Mouse (Mus musculus) intestine, embryonic 16.5 days (tissue): ENCODE results near the gene Ccr4. TPM values are rescaled to one million over a fixed set of nuclear protein-coding genes. Genes with fewer than 3 reads are reported as not detected.
A peak's percentile ranks its signal among the peaks of the same experiment; 100 is the strongest.

Experiments
- ATAC-seq: fragments of 200-750 bp; cut with Nextera tagmentation; 2 replicates; pipeline ENCODE4 v1.8.0; 2017; ENCODE audit warnings: moderate TSS enrichment, moderate library complexity
- H3K27ac ChIP-seq: fragments of 300-500 bp; sonication (generic); 2 replicates; pipeline ENCODE4 v1.5.1; 2014; ENCODE audit warnings: mild to moderate bottlenecking, low read length
- H3K27me3 ChIP-seq: fragments of 300-500 bp; sonication (generic); replicated peaks from 2 replicates; pipeline ENCODE4 v1.6.1; 2014; ENCODE audit warnings: low read length, control low read depth, mixed read lengths; ENCODE audit not compliant: control insufficient read depth, insufficient read depth
- H3K36me3 ChIP-seq: fragments of 300-500 bp; sonication (generic); 2 replicates; pipeline ENCODE4 v1.6.1; 2014; ENCODE audit warnings: low read length, control low read depth; ENCODE audit not compliant: control insufficient read depth, insufficient read depth
- H3K4me1 ChIP-seq: fragments of 300-500 bp; sonication (generic); 2 replicates; pipeline ENCODE4 v1.6.1; 2014; ENCODE audit warnings: low read length, control low read depth, mixed read lengths; ENCODE audit not compliant: control insufficient read depth, insufficient read depth
- H3K4me2 ChIP-seq: fragments of 300-500 bp; sonication (generic); 2 replicates; pipeline ENCODE4 v1.6.1; 2014; ENCODE audit warnings: low read depth, low read length, control low read depth
- H3K4me3 ChIP-seq: fragments of 300-500 bp; sonication (generic); 2 replicates; pipeline ENCODE4 v1.5.1; 2014; ENCODE audit warnings: mild to moderate bottlenecking, low read length
- H3K9ac ChIP-seq: fragments of 300-500 bp; sonication (generic); 2 replicates; pipeline ENCODE4 v1.6.1; 2014; ENCODE audit warnings: low read depth, low read length
- H3K9me3 ChIP-seq: fragments of 300-500 bp; sonication (generic); 2 replicates; pipeline ENCODE4 v1.6.1; 2016; ENCODE audit warnings: low read length, control low read depth; ENCODE audit not compliant: control insufficient read depth
- WGBS: fragments of 180-500 bp; shearing (Covaris S2); extraction: QIAGEN DNeasy Blood & Tissue Kit; methylation state at CpG from one replicate; pipeline ENCODE4 v1.1.7; 2014; 5-methylcytosine and 5-hydroxymethylcytosine counted together
- polyA plus RNA-seq: library from polyadenylated mRNA; unstranded; fragments of >200 nt; fragmentation: Nextera tagmentation; extraction: Ambion mirVana; gene quantifications from 2 replicates; pipeline ENCODE4 v1.2.1, GENCODE M21; 2015

Gene Ccr4
- polyA plus RNA-seq, 1 experiment from 2014 or later = 1.9 TPM

GRCm38 (mm10) chr9:114466871-114467270 is 37.8 kb downstream of the Ccr4 start:
- no peak overlapping the region for H3K9ac ChIP-seq
- ATAC-seq = peak; percentile 47; the same call in 1 of the 2 replicates
- H3K4me1 ChIP-seq = 0 out of 2 replicates have a peak, but pooled peaks cover 3% of the 10 kb centered on the region
- no peaks in the 10 kb centered on the region for H3K9me3 ChIP-seq
- 74% methylated on average over 7 of the region's 7 CpGs for WGBS
- no peak overlapping the region for H3K4me2 ChIP-seq
- H3K27me3 ChIP-seq = no peaks in the 10 kb centered on the region
- no peak overlapping the region for H3K4me3 ChIP-seq
- H3K27ac ChIP-seq = no peak overlapping the region; the same call in 1 of the 2 replicates
- H3K36me3 ChIP-seq = peaks cover 12% of the 10 kb centered on the region; the same call in 1 of the 2 replicates

DNA sequence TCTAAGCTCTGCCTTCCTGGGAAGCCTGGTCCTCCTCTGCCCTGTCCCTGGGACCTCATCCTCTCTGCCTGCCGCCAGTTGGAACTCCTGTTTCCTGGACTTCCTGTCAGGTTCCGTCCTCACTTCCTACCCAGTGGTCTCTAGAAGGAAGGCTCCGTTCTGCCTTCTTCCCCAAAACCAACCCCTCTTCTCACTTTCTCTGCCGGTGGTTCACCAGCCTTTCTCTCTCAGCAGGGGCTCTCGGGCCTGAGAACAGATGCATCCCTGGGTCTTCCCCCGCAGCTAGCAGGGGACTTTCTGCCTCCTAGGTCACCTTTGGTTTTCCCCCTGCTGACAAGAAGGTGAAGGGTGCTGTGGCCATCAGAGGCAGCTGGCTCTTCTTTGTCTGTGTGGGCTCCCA is 39.3 kb downstream of the Ccr4 start:
- Histone ChIP-seq H3K4me2 (no peak overlapping the region), H3K27ac (no peak overlapping the region), H3K27me3 (no peaks in the 10 kb centered on the region), H3K36me3 (peaks cover 12% of the 10 kb centered on the region; the same call in 1 of the 2 replicates), H3K4me3 (no peak overlapping the region), H3K9ac (no peak overlapping the region), H3K9me3 (no peaks in the 10 kb centered on the region), H3K4me1 (0 out of 2 replicates have a peak, but pooled peaks cover 3% of the 10 kb centered on the region)
- no peak for ATAC-seq
- 79% methylated on average over 6 of the region's 6 CpGs for WGBS

DNA sequence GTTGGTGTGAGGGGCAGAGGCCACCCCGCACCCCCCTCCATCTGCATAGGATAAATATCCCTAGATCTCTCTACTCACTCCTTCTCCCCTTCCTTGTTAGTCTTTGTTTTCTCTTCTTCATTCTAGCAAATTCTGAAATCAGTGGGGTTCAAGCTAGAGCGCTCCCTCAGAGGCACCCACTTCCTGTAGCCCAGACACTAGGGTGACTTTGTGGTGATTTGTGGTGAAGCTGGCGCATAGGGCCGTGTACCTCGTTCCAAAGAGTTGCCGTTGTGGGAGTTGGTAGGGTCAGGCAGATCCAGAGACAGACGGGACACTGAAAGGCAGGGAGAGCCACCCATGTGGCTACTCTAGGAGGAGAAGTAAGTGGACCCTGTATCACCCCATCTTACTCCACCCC is 42.1 kb downstream of the Ccr4 start:
- H3K36me3 ChIP-seq = peaks cover 9% of the 10 kb centered on the region; the same call in 1 of the 2 replicates
- H3K4me3 ChIP-seq = no peak overlapping the region
- H3K27me3 ChIP-seq = no peaks in the 10 kb centered on the region
- no peak overlapping the region for H3K9ac ChIP-seq
- no peak overlapping the region for H3K27ac ChIP-seq
- no peaks in the 10 kb centered on the region for H3K9me3 ChIP-seq
- WGBS = 90% methylated on average over 7 of the region's 7 CpGs
- H3K4me1 ChIP-seq = 0 out of 2 replicates have a peak, but pooled peaks cover 3% of the 10 kb centered on the region
- no peak for ATAC-seq
- H3K4me2 ChIP-seq = no peak overlapping the region

- no peak overlapping the region for H3K4me3 ChIP-seq
- no peak overlapping the region for H3K27ac ChIP-seq
- no peaks in the 10 kb centered on the region for H3K9me3 ChIP-seq
- no peaks in the 10 kb centered on the region for H3K27me3 ChIP-seq
- ATAC-seq = no peak
- WGBS = 77% methylated on average over 3 of the region's 3 CpGs
- H3K36me3 ChIP-seq = peaks cover 10% of the 10 kb centered on the region
- H3K9ac ChIP-seq = no peak overlapping the region
- no peak overlapping the region for H3K4me2 ChIP-seq
- H3K4me1 ChIP-seq = no peaks in the 10 kb centered on the region
Observed at GRCm38 (mm10) chr9:114458436-114458835, 46.3 kb downstream of the Ccr4 start.

DNA sequence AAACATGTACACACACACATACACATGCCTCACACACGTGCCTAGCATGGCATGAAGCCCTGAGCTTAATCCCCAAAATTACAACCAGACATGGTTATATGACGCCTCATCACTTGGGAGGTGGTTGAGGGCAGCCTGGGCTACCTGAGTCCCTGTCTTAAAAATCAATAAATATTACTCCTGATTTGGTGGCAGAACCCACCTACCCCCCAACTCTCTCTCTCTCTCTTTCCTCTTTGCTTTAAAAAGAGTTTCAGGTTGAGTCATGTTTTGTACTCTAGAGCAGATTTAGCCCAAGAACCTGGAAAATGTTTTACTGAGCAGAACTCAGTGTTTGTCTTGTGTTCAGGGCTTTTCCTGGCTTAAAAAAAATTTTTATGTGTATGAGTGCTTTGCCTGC is 49.3 kb downstream of the Ccr4 start:
- Histone ChIP-seq H3K9ac (no peak overlapping the region), H3K4me3 (no peak overlapping the region), H3K27ac (no peak overlapping the region), H3K27me3 (no peaks in the 10 kb centered on the region), H3K9me3 (no peaks in the 10 kb centered on the region), H3K4me2 (no peak overlapping the region), H3K4me1 (no peaks in the 10 kb centered on the region), H3K36me3 (peaks cover 10% of the 10 kb centered on the region)
- no peak for ATAC-seq
- 88% methylated on average over 2 of the region's 2 CpGs for whole genome bisulfite sequencing

DNA sequence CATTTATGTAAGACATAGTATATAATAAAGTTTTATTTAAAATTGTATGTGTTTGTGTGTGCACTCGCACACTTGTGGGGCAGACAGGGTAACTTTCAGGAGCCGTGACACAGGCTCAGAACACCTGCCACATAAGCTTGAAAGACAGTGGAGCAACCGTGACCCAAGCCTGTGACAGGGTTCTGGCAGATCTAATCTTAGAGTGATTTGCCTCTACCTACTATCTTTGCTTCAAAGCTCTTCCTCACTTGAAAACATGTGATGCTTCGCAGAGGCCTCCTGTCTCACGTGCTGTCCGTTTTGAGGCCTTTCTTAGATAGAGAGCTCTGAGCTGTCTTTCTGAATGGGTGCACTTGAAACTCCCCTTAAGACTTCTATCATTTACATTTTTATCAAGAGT is 52.3 kb downstream of the Ccr4 start:
- Histone ChIP-seq H3K4me1 (no peaks in the 10 kb centered on the region), H3K27ac (no peak overlapping the region), H3K36me3 (peaks cover 10% of the 10 kb centered on the region), H3K4me3 (no peak overlapping the region), H3K9me3 (no peaks in the 10 kb centered on the region), H3K27me3 (no peaks in the 10 kb centered on the region), H3K9ac (no peak overlapping the region), H3K4me2 (no peak overlapping the region)
- no peak for ATAC-seq
- 86% methylated on average over 6 of the region's 6 CpGs for WGBS

DNA sequence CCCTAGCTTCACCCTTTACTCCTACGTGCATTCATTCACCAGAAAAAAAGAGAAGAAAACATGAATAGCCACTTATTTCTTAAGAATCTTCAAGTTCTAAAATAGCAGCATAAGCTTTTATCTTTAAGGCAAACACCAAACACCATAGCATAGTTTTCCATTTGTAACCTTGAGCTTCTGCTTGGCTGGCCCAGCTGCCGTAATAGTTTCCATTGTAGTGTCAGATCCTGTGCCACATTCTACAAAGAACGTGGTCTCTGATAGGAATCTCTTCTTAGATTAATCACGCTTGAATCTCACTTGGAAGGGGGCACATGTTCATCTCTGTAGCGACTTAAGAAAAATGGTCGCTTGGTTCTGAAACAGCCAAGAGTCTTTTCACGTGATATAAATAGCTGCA is 53.1 kb downstream of the Ccr4 start:
- Histone ChIP-seq H3K9ac (no peak overlapping the region), H3K4me3 (no peak overlapping the region), H3K4me2 (no peak overlapping the region), H3K36me3 (peaks cover 7% of the 10 kb centered on the region), H3K27me3 (no peaks in the 10 kb centered on the region), H3K27ac (no peak overlapping the region), H3K9me3 (no peaks in the 10 kb centered on the region), H3K4me1 (no peaks in the 10 kb centered on the region)
- WGBS = 85% methylated on average over 7 of the region's 7 CpGs
- no peak for ATAC-seq

DNA sequence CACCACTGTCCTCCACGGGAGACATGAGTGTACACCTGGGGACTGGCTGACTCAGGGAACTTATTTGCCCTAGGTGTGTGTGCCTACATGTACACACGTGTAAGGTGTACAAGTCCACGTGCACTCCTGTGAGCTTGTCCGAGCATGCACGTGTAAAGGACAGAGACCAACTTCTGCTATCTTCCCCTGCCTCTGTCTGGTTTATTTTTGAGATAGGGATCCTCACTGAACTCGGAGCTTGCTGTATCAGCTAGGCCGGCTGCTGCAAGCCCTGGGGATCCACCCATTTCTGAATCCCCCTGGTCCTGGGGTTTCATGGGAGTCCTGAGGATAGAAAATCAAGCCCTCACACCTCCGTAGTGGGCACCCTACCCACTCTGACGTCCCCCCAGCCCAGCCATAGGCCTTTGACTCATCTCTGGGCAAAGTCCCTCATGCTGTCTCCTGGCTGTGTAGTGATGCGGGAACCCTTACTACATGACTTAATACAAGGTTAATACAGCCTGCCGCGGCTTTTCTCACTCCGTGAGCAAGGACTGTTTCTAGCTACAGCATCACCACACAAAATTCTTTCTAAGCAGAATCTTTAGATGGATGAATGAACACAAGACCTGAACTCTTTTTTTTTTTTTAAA is 55.5 kb downstream of the Ccr4 start:
- H3K27me3 ChIP-seq = no peaks in the 10 kb centered on the region

GRCm38 (mm10) chr9:114448700-114449099 is 56.0 kb downstream of the Ccr4 start:
- ATAC-seq = 0 out of 2 replicates have a peak, but pooled peaks have one; percentile 34
- no peaks in the 10 kb centered on the region for H3K27me3 ChIP-seq
- H3K9ac ChIP-seq = no peak overlapping the region
- no peaks in the 10 kb centered on the region for H3K4me1 ChIP-seq
- H3K27ac ChIP-seq = no peak overlapping the region
- H3K4me2 ChIP-seq = no peak overlapping the region
- H3K4me3 ChIP-seq = no peak overlapping the region
- WGBS = 78% methylated on average over 5 of the region's 5 CpGs
- H3K9me3 ChIP-seq = no peaks in the 10 kb centered on the region
- H3K36me3 ChIP-seq = no peaks in the 10 kb centered on the region

More for the DNA sequence above, 55.5 kb downstream of the Ccr4 start:
- no peak overlapping the region for H3K4me3 ChIP-seq
- H3K4me1 ChIP-seq = no peaks in the 10 kb centered on the region
- no peaks in the 10 kb centered on the region for H3K9me3 ChIP-seq
- ATAC-seq = 0 out of 2 replicates have a peak, but pooled peaks have one; percentile 19
- H3K27ac ChIP-seq = no peak overlapping the region
- whole genome bisulfite sequencing = 88% methylated on average over 13 of the region's 13 CpGs
- H3K9ac ChIP-seq = no peak overlapping the region
- no peak overlapping the region for H3K4me2 ChIP-seq
- no peaks in the 10 kb centered on the region for H3K36me3 ChIP-seq

GRCm38 (mm10) chr9:114446887-114447286 is 57.8 kb downstream of the Ccr4 start:
- no peaks in the 10 kb centered on the region for H3K27me3 ChIP-seq
- H3K4me3 ChIP-seq = no peak overlapping the region
- no peak overlapping the region for H3K4me2 ChIP-seq
- H3K4me1 ChIP-seq = no peaks in the 10 kb centered on the region
- no peaks in the 10 kb centered on the region; the same call in 1 of the 2 replicates for H3K36me3 ChIP-seq
- ATAC-seq = no peak
- H3K9me3 ChIP-seq = no peaks in the 10 kb centered on the region
- H3K9ac ChIP-seq = no peak overlapping the region
- no peak overlapping the region for H3K27ac ChIP-seq
- WGBS = 93% methylated on average over 8 of the region's 8 CpGs
